Mouse (Mus musculus): ENCODE data around the gene Tmem33. TPM values are rescaled to one million over a fixed set of nuclear protein-coding genes. Genes with fewer than 3 reads are reported as not detected.

Gene Tmem33
- total RNA-seq (2022), result 10 to 100 TPM; 75.7 to 84.2 (median 81.7) TPM

DNA sequence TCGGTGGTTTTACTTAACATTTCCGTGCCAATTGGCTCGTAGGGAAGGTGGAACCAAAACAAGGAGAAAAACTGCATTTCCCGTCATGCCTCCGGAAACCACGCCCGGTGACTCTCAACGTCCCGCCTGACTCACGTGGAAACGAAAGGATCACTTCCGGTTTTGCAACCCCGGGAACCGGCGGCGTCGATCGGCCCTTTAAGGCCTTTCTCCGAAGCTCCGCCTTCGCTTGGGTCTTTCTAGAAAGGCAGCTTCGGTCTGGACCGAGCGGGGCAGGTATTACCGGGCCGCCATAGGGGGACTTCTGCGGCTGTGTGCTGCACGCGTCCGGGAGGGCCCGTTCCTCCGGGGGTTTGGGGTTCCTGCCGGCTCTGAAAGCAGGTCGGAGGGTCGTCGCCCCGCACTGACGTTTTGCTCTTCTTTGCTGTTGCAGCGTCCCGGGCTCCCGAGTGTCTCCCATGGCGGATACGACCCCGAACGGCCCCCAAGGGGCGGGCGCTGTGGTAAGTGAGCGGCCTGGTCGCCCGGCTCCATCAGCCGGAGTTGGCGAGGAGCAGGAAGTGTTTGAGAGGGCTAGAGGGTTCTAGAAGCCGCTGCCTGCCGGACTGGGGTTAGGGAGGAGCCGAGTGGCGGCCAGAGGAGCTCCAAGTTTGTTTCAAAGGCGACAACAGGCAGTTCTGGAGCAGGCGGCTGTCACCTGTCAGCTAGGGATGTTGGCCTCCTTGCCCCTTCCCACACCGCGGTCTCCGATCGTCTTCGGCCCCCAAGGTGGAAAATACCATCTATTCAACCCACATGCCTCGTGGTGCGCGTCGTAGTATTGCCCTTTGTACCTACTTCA is at the start of gene Tmem33:
Tmem33 (plus strand) TSS at position 35 of the 841 bp plus-strand sequence.
- peak; percentile 75 to 89 for DNase-seq (ENCODE audit: low spot score in 2 of 2)

DNA sequence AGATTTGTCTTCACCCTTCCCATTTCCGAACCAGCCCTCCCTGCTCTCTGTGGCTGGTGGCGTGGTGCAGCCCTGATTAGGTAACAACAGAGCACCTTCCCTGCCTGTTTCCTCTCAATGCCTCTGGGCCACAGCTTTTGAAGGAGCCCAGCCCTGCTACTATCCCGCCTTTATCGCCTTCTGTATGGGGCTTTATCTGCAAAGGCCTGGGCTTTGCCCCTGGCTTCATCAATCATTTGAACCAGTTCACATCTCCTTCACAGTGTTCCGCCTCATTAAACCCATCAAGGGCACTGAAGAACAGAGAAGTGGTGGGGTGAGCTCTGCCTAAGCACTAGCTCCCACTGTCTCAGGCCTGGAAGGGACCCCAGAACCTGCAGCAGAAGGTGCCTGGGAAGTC is 47.2 kb upstream of the Tmem33 start:
- no peak for DNase-seq (ENCODE audit: low spot score in 2 of 2)

DNA sequence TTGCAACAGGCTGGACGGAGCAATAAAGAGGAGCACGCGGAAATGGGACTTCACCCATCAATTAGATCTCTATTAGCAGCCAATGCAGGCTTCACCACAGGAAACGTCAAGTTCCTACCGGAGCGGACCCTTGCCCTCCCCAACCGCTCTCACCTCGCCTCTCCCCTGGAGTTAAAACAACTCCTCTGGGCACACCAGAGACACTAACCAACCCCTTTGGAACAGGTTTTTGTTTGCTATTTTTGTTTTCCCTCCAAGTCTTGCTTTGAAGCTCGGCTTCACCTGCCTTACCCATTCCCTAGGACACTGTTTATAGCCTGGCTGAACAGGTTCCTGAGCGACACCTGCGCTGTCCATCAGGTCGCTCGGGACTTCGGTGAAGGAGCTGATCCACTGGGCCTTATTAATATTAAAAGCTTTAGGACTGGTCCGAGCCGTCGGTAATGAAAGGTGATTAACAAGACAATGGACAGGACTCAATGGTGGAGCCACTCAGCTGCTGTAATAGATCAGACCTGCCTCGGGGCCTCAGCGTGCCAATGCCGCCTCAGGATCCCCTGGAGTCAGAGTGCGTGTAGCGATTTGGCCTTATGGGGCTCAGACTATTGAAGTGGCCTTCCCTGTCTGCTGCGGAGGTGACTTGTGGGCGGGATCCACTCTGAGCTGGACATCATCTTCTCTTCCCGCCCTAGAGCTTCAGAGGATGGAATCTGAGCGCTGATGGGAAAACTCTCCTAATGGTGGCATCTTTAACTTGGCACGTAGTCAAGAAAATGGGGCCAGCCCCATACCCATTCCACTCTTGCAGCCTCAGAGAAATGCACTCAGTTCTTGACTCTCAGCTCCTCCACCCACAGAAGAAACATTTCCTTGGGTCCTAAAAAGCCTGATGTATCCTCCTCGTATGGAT is 45.0 kb upstream of the Tmem33 start:
- DNase-seq (ENCODE audit: low spot score in 2 of 2), result no peak

DNA sequence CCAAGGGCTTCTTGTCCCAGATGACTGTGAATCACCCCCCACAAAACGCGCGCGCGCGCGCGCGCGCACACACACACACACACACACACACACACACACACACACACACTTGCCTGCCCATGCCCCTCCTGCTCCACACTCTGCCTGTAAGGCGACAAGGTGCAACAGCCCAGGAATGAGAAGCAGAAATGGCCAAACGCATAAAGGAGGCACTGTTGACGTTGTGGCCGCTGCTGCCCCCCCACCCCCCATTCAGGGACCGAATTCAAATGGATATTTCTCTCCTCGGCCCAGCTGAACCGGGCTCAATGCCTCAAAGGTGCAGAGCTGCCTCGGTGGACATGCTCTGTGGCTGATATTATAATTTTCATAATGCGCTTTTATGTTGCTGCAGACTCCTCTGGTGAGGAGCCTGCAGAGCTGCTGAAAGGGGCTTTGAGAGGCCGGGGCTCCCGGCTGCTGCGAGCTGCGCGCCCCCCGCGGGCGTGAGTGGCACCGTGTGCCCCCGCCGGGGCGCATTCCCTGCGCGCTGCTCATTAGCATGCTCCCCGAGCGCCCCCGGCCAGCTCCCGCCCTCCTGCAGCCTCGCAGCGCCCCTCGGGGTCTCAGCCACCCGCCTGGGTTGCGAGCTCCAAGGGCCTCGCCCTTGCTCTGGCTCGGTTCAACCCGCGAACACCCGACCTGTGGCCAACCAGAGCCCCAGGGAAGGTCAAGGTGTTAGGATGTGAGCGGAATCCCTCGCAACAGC is 44.2 kb upstream of the Tmem33 start:
- no peak for DNase-seq (ENCODE audit: low spot score in 2 of 2)

DNA sequence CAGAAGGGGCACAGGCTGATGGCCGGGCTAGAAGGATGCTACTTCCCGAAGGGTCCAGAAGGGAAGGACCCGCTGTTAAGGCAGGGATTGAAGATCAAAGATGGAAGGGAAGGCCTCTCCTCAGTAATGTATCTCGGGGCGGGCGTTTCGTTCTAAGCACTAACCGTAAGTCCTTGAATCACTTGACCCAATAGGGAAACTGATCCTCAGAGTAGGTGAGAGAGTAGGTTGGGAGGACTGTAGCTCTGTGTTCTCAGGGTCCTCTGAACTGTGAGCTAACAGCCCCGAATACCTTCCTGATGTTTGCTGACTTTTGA is 43.6 kb upstream of the Tmem33 start:
- no peak for DNase-seq (ENCODE audit: low spot score in 2 of 2)

DNA sequence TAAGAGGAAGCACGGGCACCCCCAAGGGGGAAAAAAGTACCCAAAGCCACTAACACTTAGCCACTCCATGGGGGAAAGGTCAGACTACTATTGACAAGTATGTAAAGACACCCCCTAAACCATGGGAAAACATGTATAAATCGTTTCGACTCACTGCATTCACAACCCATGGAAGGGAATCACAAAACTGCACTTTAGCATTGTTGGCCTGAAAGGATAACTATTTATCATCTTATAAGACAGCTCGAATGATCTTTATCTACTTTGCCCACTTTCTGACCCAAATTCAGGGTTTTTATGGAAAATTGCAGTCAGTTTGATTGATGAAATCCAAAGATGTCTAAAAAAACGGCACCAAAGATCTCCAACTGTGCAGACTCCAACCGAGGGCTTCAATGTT is 38.5 kb upstream of the Tmem33 start:
- DNase-seq (ENCODE audit: low spot score in 2 of 2), result no peak

DNA sequence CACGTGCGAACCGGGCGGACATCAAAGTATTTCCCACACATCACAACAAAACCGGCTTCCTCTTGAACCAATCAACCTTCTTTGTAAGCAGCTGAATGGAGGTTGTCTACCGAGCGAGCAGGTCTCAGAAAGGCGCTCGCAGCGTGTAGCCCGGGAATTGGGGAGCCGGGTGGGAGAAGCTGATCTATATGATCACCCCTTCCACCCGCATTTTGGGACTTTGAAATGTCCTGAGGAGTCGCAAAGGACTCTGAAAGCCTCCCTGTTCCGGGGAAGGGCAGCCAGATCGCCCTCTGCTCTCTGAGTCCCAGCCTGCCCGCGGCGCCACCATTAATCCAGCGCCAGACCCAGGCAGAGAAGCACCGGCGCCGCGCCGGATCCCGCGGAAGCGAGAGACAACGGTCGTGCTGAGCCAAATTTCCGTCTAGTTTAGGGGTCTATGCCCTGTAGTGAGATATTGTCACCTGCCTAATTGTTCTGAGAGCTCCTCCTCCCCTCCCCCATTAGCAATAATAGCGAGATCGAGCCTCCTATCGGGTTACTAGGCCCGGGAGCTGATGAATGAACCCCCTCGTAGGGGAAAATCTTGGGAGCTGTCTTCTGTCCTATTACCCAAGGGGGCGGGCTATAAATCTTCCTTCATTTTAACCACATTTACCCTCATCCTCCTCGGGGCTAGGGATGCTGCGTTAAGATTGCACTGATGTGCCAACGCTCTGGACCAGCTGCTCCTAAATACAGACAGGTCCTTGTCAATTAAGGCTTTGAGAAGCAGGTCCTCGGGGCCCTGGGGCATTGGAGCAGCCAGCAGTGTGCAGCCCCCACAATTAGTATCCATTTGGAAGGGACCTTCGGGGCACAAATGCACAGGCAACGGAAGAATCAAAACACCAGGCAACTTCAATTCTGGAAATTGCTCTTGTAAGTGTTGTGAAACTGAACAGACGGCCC is 37.6 kb upstream of the Tmem33 start:
- DNase-seq (ENCODE audit: low spot score in 2 of 2), result no peak

DNA sequence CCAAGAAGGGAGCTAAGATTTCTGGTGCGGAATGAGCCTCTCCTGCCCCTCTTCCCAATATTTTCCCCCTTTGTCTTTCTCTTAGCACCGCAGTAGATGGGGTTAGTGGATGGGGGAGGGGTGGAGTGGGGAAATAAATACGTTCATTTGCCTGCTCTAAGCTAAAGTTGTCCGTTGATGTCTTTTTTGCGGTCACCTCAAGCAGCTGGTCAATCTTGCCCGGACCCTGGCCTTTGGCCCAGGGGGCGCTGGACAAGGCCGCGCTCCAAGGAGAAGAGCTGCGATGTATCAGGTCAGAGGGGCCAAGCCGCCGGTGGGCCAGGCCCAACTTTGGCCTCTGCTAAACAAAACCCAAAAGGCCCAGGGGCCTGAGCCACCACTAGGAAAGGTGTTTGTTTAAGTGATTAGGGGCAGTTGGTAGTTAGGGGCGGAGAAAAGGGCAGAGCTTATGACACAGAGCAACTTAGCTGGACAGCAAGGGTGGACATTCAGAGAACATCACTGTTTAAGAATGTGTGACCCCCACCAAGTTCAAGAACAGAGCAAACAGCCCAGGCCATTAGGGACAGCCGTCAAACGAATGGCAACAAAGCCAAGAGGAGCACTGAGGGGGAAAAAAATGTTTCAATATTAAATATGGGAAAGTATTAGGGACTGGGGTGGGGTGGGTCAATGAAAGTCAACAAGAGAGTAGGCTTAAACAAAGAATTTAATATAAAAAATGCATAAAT is 36.8 kb upstream of the Tmem33 start:
- no peak for DNase-seq (ENCODE audit: low spot score in 2 of 2)

DNA sequence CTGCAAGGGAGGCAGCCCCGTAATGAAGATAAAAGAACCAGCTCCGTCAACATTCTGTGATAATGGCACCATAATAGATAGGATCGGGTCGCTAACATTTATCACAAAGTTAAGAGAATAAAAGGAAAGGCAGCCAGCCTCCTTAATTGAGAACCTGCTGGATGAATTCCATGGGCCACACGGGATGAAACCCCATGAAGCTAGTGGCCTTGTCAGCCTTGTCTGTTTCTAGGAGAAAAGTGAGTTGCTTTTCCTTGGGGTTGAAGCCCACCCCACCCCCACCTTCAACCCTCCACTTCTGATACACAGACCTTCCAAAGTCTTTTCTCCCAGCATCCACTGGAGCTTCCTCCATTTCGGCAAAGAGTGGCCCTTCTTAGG is 36.3 kb upstream of the Tmem33 start:
- DNase-seq (ENCODE audit: low spot score in 2 of 2), result no peak

DNA sequence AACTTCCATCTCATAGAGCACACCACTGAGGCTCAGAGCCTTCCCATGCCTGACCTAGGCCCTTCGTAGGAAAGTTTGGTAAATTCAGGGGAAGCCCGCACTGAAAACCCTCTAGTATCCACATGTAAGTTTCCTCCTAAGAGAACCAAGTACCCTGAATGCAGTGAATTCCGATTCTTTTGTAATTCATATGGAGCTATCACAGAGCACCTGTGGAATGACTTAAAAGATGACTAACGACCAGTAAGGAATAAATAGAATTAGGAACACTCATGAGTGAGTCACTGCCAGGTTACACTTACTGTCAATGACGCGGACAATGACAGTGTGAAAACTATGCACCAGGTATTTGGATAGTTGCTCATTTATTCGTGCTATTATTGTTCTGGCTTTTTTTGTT is 34.6 kb upstream of the Tmem33 start:
- DNase-seq (ENCODE audit: low spot score in 2 of 2), result no peak

DNA sequence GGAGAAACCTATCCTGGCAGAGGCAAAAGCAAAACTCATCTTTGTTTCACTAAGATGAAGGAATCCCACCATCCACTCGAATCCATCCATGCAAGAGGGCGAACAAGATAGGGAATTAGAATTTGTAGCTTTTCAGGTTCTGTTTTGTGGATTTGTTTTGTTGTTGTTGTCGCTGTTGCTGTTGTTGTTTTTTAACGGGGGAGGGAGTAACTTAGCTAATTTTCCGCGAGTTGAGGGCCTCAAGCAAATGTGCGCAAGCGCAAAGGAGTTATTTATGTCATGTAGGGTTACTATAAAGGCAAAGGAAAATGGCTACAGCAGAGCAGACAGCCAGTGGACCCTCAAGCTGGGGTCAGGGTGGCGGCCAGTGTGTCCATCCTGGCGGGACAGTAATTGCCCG is 33.1 kb upstream of the Tmem33 start:
- no peak for DNase-seq (ENCODE audit: low spot score in 2 of 2)

DNA sequence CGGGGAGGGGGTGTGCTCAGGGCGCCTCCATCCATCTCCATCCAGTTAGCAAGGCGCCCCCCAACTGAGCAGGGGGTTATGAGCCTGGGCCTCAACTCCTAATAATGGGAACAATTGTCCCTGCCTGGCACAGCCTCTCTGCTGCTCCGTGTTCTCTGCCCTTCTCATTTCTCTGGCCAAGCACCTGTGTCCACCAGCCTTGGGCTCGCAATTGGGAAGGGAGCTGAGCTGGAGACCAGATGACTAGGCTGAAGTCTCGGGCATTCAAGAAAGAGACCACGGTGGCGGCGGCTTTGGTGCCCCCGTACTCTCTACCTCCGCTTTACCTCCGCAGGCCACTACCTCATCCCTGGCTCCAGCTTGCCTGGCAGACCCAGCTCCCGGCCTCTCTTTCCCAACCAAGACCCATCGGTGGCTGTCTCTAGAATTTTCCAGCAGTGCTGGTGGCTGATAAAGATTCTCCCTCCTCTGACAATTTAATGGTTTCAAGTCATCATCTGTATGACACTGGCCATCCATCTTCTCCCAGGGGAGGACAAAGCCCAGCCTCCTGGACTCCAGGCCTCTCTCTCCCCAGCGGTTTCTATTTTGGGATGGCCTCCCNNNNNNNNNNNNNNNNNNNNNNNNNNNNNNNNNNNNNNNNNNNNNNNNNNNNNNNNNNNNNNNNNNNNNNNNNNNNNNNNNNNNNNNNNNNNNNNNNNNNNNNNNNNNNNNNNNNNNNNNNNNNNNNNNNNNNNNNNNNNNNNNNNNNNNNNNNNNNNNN is 32.5 kb upstream of the Tmem33 start:
- DNase-seq (ENCODE audit: low spot score in 2 of 2), result no peak

DNA sequence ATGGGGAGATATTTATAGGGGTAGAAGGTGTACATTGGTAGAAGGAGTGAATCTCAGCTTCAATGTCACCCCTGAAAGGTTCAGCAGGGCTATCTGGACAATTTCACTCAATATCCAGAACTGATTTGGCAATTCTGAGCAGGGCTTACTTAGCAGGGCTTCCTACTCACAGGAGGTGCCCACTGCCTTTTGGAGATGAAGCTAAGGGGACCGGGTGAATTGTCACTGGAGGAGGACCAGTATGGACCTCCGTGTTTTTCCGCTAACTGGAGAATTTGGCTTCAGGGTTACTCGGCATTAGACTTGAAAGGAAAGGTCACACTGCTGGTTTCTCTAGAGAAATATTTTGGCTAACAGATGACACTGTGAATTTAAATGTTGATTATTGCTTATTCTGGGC is 25.7 kb upstream of the Tmem33 start:
- DNase-seq (ENCODE audit: low spot score in 2 of 2), result no peak

DNA sequence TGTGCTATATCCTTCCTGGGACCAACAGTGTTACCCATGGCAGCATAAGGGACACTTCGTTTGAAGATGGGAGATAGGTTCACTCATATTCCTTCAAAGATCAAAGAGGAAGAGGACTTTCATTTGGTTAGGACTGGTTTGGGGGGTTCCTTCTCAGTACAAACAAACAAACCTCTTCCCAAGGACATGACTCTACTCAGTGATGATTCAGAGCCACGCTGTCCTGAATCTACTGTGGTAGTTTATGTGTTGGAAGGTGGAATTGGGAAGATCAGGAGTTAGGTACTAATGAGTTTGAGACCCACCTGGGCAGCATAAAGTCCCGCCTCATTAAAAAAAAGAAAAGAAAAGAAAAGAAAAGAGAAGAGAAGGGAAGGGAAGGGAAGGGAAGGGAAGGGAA is 24.9 kb upstream of the Tmem33 start:
- no peak for DNase-seq (ENCODE audit: low spot score in 2 of 2)

DNA sequence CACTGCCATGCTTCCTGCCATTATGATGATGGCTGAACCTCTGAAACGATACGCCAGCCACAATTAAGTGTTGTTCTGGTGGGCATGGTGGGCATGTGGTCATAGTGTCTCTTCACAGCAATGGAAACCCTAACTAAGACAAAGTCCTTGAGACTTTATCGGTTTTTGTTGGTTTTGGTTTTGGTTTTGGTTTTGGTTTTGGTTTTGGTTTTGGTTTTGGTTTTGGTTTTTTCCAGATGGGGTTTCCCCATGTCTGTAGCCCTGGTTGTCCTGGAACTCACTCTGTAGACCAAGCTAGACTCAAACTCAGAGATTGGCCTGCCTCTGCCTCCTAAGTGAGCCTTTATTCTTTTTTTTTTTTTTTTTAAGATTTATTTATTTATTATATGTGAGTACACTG is 23.8 kb upstream of the Tmem33 start:
- DNase-seq (ENCODE audit: low spot score in 2 of 2), result no peak

DNA sequence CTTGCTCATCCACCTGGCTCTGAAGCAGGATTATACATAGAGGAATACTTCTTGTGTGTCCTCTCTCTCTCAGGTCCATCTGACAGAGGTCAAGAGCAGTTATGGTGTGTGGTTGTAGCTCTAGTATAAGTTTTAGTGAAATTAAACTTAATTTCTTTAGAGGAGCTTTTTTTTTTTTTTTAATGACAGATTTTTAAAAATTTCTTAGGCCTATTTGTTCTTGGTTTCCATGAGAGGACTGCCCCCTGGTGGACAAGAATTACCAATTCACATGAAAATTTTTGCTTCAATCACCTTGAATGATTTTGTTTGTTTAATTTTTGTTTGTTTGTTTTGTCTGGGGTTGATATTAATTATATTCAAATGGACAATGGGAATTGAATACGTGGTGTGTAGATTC is 22.1 kb upstream of the Tmem33 start:
- DNase-seq (ENCODE audit: low spot score in 2 of 2), result no peak

DNA sequence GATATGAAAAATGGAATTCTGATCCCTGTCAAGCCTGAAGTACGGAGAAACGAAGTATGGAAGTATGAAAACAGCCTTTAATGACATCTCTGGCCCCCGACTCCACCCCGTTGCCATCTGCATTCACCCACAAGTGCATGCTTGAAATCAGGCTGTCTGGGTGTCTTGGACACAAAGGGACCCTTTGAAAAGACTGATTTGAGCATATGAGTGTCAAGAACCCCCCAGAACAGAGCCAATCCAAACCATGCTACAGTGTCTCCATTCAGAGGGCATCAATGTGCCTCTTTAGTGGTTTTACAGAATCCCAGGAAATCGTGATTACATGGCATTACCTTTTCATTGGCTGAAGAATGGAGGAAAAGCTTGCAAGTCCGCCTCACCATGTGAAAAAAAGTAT is 18.7 kb upstream of the Tmem33 start:
- DNase-seq (ENCODE audit: low spot score in 2 of 2), result no peak

DNA sequence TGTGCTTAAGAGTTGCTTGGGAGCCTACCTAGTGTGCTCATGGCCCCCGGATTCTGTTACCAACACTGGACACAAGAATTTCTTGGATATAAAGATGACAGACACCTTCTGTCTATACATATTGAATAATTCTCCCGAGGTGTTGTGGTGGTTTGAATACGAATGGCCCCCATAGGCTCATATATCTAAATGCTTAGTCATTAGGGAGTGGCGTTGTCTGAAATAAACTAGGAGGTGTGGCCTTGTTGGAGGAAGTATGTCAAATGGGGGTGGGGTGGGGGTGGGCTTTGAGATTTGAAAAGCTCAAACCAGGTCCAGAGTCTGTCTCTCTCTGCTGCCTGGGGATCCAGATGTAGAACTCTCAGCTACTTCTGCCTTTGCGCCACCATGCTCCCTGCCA is 17.1 kb upstream of the Tmem33 start:
- DNase-seq (ENCODE audit: low spot score in 2 of 2), result no peak

DNA sequence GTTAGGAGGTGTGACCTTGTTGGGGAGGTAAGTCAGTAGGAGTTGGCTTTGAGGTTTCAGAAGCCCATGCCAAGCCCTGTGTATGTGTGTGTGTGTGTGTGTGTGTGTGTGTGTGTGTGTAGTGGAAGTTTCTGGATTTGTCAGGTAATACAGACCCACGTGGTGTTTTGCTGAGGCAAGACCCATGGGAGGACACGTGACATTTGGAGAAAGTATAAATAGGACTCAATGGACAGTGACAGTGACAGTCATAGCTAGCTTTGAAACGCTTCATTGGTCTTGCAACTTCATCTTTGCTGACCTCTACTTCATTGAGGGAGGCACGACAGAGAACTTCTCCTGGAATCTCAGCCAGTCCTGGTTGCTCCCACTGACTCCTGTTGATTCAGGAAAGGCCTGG is 8.1 kb upstream of the Tmem33 start:
- no peak for DNase-seq (ENCODE audit: low spot score in 2 of 2)

Measured in left cerebral cortex, adult 8-10 months (tissue).